Comparison of ENCODE assay signal across 8 mouse cellular contexts in the genomic region with DNA sequence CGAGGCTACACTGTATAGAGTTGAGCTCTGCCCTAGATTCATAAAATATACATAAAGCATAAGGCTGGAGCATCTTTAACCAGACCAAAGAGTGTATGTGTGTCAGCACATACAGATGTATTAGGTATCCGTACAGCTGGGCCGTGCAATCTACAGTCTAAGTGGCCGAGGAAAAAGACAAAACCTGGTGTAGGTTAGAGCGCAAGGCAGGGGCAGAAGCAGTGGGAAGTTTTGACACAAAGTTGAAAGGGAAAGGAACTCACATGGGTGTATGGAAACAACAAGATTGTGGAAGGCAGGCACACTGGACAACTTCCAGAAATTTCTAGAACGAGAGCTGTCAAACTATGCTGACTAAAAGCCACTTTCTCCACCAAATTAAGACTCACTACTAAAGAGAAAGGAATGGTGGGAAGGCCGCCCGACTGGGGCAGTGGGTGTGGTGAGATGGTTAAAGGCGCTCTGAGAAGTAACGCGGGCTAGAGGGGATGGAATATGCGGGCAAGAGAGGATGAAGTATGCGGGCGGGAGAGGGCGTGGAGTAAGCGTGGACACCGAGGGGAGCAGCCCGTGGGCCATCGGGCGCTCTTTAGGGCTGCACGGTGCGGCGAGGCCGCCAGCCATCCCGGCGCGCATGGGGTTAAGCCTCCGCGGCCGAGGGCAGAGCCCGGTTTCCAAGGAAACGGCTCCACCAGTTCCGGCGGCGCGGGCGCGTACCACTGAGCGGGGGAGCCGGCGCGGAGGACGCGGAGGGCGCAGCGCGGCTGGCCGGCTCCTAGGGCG. TPM values are rescaled to one million over a fixed set of nuclear protein-coding genes. Genes with fewer than 3 reads are reported as not detected.
DNase-seq lines count a peak whose midpoint lies in the region; ATAC-seq lines count a peak whose summit lies in the region.

No protein-coding gene starts in this region.

- H3K36me3 ChIP-seq in hindbrain, embryonic 12.5 days: peaks cover 7% of the 10 kb centered on the region; the same call in 1 of the 2 replicates

- 1% methylated on average over 42 of the region's 49 CpGs for WGBS in hindbrain, embryonic 12.5 days

- peak; percentile 92 for ATAC-seq in hindbrain, embryonic 12.5 days (ENCODE audit: low FRiP score)

- H3K4me1 ChIP-seq in hindbrain, embryonic 12.5 days: peaks cover 31% of the 10 kb centered on the region

- peak overlapping the region; percentile 95 for H3K4me3 ChIP-seq in hindbrain, embryonic 12.5 days

- H3K27me3 ChIP-seq in hindbrain, embryonic 12.5 days: no peaks in the 10 kb centered on the region

- H3K9ac ChIP-seq in hindbrain, embryonic 12.5 days: peak overlapping the region; percentile 94

- peak; percentile 92 for DNase-seq in Muller cell, postnatal 12 days (ENCODE audit: inconsistent ontology term)
- DNase-seq in cerebellum, postnatal 10 days: peak; percentile 95
- DNase-seq in frontal cortex, postnatal 10 days (ENCODE audit: low spot score in 2 of 2): peak; percentile 76 to 86
- peak; percentile 84 to 93 for DNase-seq in layer of hippocampus, postnatal 14 days (ENCODE audit: low spot score in 2 of 2)
- peak; percentile 86 for DNase-seq in lung, postnatal 14 days
- peak; percentile 86 for DNase-seq in ovary, postnatal 36 days (ENCODE audit: low spot score)
- DNase-seq in thymus, postnatal 14 days: peak; percentile 91

- peak overlapping the region; percentile 99 for H3K4me2 ChIP-seq in hindbrain, embryonic 12.5 days (replicated peaks)

- no peaks in the 10 kb centered on the region for H3K9me3 ChIP-seq in hindbrain, embryonic 12.5 days (replicated peaks)

- peak overlapping the region; percentile 99 for H3K27ac ChIP-seq in hindbrain, embryonic 12.5 days

RNA-seq across cellular contexts. Expression of gene Fbxl14, which starts 0.7 kb away (rescaled TPM):
- polyA plus RNA-seq in hindbrain, embryonic 12.5 days (2016; fragmentation: Nextera tagmentation; extraction: Ambion mirVana): 3.8 and 4.3 TPM in 2 replicates
- total RNA-seq in layer of hippocampus, postnatal 14 days (2021): 10 to 100 TPM; 24.2 to 25.8 TPM

Comparison
In these comparisons a context has a peak if more than half of its experiments do, and no peak if none do; other contexts are left out.
1. Peak in every context shown above with its lines: DNase-seq, ATAC-seq, H3K4me3 ChIP-seq and H3K27ac ChIP-seq.